Mouse (Mus musculus) brain, embryonic 18.5 days (tissue): ENCODE results near the gene 4833439L19Rik.

Source experiments
- DNase-seq: peaks from one replicate; pipeline ENCODE4 v3.0.0-alpha.2; 2012; ENCODE audit warnings: low read depth, low spot score

4833439L19Rik gene

GRCm38 (mm10) chr13:54521181-54521580, 44.1 kb downstream of the 4833439L19Rik start:
- DNase-seq, result no peak

GRCm38 (mm10) chr13:54520221-54520620, 45.0 kb downstream of the 4833439L19Rik start:
- no peak for DNase-seq

- DNase-seq, result no peak
Observed at GRCm38 (mm10) chr13:54505920-54506319, 59.3 kb downstream of the 4833439L19Rik start.

DNA sequence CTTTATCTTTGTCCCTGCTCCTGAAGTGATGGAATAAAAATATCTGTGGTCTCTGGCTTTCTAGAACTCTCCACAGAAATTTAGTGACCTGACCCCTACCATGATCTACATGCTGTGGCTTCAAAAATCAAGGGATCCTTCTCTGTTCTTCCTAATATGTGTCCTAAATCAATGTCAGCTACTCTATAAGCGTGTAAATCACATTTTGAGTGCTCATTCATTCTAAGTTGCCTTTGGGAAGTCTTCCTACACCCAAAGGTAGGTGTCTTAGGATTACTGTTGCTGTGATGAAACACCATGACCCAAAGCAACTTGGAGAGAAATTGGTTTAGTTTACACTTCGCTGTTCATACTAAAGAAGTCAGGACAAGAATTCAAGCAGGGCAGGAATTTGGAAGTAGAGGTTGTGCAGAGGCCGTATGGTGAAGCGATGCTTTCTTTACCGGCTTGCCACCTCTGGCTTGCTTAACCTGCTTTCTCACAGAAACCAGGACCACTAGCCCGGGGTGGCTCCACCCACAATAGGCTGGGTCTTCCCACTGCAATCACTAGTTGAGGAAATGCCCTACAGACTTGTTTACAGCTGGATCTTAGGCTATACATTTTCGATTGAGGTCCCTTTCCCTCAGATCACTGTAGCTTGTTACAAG, 60.5 kb downstream of the 4833439L19Rik start:
- DNase-seq, result no peak

DNA sequence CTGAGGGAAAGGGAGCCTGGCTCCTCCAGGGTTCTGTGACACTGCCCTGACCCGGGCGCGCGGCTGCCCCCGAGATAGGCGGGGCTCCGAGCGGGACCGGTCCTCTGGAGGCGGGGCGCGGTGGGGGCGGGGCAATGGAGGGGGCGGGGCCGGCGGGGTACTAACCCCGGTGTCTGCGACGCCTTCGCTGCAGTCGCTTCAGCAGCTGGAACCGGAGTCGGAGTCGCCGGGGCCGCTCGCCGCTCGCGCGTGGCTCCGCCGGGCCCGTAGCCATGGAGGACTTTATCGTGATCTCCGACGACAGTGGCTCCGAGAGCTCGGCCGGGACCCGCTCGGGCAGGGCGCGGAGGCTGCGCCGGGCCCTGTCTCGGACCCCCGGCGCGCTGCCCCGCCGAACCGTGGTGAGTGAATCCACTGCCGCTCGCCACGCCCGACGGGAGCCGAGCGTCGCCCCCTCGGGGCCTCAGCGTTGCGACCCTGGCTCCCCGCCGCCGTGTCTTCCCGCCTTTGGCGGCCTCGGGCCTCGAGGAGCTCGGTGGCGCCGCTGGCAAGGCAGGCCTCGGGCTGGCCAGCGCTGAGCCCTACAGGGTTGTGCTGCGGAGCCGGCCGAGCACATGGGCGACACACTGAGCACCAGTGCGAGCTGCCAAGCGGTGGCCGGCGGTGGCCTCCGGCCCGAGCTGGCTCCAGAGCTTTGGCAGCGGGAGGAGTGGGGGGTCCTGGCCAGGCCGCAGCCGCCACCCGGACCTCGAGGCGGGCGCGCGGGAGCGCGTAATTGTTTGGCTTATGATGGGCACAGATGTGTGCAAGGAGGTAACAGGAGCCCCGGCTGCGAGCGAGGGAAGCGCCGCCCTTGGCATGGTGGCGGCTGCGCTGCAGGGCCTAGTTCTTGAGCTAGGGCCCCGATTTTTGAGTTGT, 61.4 kb downstream of the 4833439L19Rik start, which contains the start of gene Simc1:
Simc1 (plus strand) TSS at position 176 of the 918 bp plus-strand sequence.
- DNase-seq, result peak; percentile 12

- no peak for DNase-seq
Observed at GRCm38 (mm10) chr13:54503278-54503603, 62.0 kb downstream of the 4833439L19Rik start.

- no peak for DNase-seq
Observed at GRCm38 (mm10) chr13:54501957-54502690, 63.1 kb downstream of the 4833439L19Rik start.

DNA sequence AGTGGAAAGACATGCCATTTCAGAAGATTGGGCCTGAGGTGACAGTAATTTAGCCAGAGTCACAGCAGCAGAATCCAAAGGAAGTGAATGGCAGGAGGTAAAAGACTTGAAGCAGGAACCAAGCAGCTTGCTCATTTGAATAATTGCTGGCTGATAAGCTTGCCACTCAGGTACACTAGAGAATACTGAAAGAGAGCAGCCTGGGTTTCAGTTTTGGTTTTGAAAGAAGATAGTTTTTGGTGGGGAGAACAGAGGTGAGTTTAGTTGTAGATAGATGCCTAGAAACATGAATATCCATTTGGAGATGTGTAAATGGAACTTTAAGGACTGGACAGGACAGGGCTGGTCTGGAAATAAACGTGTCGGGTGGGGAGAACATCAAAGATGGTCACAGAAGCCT, 63.9 kb downstream of the 4833439L19Rik start:
- no peak for DNase-seq
